Mouse (Mus musculus) frontal cortex, postnatal 14 days (tissue): Measurements from ENCODE around the gene Anp32e.

Experiments
- DNase-seq, 2 experiments: peaks; one replicate each; pipeline ENCODE4 v3.0.0; 2022; ENCODE audit warnings: low spot score in 2 of 2

Anp32e gene

GRCm38 (mm10) chr3:95996451-95997073 is 67.5 kb downstream of the Anp32e start:
- no peak for DNase-seq
